Mouse (Mus musculus) adrenal gland, postnatal 0 days (tissue): Measurements from ENCODE around the gene Trim6. TPM values are rescaled to one million over a fixed set of nuclear protein-coding genes. Genes with fewer than 3 reads are reported as not detected.

ENCODE experiments used
- polyA plus RNA-seq: library from polyadenylated mRNA; unstranded; fragments of >200 nt; fragmentation: Nextera tagmentation; extraction: Ambion mirVana; gene quantifications from 2 replicates; pipeline ENCODE4 v1.2.1, GENCODE M21; 2015

Trim6 gene
- 0.95 and 1.4 TPM in 2 replicates for polyA plus RNA-seq

DNA sequence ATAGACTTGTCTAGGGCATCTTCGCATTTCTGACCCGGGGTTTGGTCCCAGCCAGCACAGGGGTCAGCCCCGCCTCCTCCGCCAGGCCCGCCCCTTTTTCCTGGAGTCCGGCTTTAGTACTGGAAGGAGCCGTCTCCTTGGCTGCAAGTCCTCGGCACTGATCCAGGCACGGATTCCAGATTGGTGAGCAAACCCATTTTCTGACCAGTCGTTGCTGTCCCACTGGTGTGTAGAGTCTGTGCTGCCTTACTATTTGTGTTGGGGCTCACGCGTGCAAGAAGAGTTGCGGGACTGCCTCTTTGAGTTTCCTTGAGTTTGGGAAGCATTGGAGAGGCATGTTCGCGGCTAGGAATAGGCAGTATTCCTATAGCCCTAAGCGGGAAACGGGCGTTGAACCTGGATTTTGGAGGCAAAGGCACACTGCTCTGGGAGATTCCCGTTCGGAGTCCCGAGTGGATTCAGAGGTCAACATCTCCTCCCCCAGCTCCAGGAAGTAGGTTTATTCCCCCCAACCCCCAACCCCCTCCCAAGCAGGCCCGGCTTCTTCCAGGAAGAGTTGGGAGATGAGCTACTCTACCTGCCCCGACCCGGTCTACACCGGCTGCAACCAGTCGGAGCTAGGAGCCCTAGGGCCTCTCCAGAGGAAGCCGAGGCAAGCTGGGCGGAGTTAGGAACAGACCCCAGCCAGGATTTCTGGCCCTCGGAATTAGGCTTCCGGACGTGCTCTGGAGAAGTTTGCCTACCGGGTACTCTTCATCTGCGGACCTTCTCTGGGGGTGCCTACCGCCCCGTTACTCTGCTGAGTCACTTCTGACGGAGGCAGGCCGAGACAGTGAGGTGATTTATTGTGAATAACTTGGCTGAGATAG, at the start of gene Trim6:
Gene Trim6 (plus strand): TSS at position 93 of the 869 bp plus-strand sequence.

DNA sequence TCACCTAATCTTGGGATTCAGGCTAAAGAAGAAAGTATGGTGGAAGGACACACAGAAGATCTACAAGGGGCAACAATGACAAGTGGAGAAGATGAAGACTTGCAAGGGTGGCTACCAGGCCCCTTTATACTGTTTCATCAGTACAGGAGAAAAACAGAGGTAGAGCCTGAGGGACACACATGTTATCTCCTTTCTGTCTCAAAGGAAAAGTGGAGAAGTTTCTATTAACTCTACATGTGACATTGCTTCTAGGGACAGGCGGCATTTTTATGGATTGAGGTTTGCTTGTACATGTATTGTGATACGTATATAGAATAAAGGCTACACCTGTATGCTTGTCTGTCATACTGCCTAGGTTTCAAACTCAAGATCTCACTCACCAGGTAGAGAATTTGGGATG, 35.3 kb upstream of the Trim6 start, which contains the start of gene Olfr648:
Gene Olfr648 (minus strand): TSS at position 101 of the 400 bp plus-strand sequence.

DNA sequence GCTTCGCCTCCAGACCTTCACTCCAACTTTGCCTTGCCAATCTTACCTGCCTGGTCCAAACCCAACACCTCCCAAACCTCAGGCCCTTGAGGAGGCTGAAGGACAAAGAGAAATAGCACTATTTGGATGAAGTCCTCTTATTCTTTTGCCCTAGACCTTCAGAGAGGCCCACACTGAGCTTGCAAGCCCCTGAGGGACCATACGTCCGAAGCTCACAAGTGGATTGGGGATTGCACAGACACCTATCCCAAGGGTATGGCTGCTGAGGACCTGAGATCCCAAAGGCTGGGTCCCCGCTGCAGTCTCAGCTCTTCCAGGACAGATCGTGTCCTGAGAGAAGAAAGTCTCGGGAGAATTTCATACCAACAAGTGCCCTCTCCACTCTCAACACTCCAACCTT, 22.7 kb upstream of the Trim6 start, which contains the start of gene Olfr649:
Gene Olfr649 (minus strand): TSS at position 101 of the 400 bp plus-strand sequence.

GRCm38 (mm10) chr7:104244287-104245181, 25.9 kb downstream of the Trim6 start, which contains the start of gene Trim34a:
Gene Trim34a (plus strand): TSS chr7:104244457.

Other genes with a start within 250 kb of the Trim6 start
- not detected in 2 replicates for gene Olfr635, start 247.6 kb upstream of the Trim6 start, polyA plus RNA-seq
- gene Olfr638, start 220.0 kb upstream of the Trim6 start, polyA plus RNA-seq, result not detected in 2 replicates
- gene Olfr639, start 201.5 kb upstream of the Trim6 start, polyA plus RNA-seq, result not detected in 2 replicates
- not detected in 2 replicates for gene Olfr640, start 193.2 kb upstream of the Trim6 start, polyA plus RNA-seq
- not detected in 2 replicates for gene Olfr641, start 183.3 kb upstream of the Trim6 start, polyA plus RNA-seq
- gene Olfr642, start 166.1 kb upstream of the Trim6 start, polyA plus RNA-seq, result not detected in 2 replicates
- not detected in 2 replicates for gene 4930516K23Rik, start 157.3 kb upstream of the Trim6 start, polyA plus RNA-seq
- gene Olfr644, start 146.9 kb upstream of the Trim6 start, polyA plus RNA-seq, result not detected in 2 replicates
- not detected in 2 replicates for gene Olfr645, start 133.3 kb upstream of the Trim6 start, polyA plus RNA-seq
- not detected in 2 replicates for gene Olfr646, start 113.9 kb upstream of the Trim6 start, polyA plus RNA-seq
- gene Ubqln5, start 89.0 kb upstream of the Trim6 start, polyA plus RNA-seq, result not detected in 2 replicates
- not detected in 2 replicates for gene Olfr643, start 81.4 kb upstream of the Trim6 start, polyA plus RNA-seq
- not detected in 2 replicates for gene Ubqln3, start 75.5 kb upstream of the Trim6 start, polyA plus RNA-seq
- gene Ubqlnl, start 68.2 kb upstream of the Trim6 start, polyA plus RNA-seq, result not detected in 2 replicates
- not detected in 2 replicates for gene Olfm5, start 54.0 kb upstream of the Trim6 start, polyA plus RNA-seq
- 0.09 and 0.10 TPM in 2 replicates for gene Olfr648, start 35.4 kb upstream of the Trim6 start, polyA plus RNA-seq
- not detected in 2 replicates for gene Olfr649, start 22.8 kb upstream of the Trim6 start, polyA plus RNA-seq
- gene Trim34a, start 25.7 kb downstream of the Trim6 start, polyA plus RNA-seq, result 5.5 and 7.2 TPM in 2 replicates
- 1.5 and 2.9 TPM in 2 replicates for gene Trim5, start 69.3 kb downstream of the Trim6 start, polyA plus RNA-seq
- 22.6 and 24.5 TPM in 2 replicates for gene Trim12a, start 96.7 kb downstream of the Trim6 start, polyA plus RNA-seq
- 0.11 and 0.25 TPM in 2 replicates for gene Trim34b, start 110.7 kb downstream of the Trim6 start, polyA plus RNA-seq
- 4.2 and 5.0 TPM in 2 replicates for gene Trim12c, start 134.6 kb downstream of the Trim6 start, polyA plus RNA-seq
- 0.69 and 0.73 TPM in 2 replicates for gene Trim30b, start 151.1 kb downstream of the Trim6 start, polyA plus RNA-seq
- gene Trim30c, start 182.0 kb downstream of the Trim6 start, polyA plus RNA-seq, result 0.12 and 0.60 TPM in 2 replicates
- 4.2 and 7.9 TPM in 2 replicates for gene Trim30a, start 246.4 kb downstream of the Trim6 start, polyA plus RNA-seq